Mouse (Mus musculus) ES-E14 (cell line): ENCODE data around the gene Dcbld2. TPM values are rescaled to one million over a fixed set of nuclear protein-coding genes. Genes with fewer than 3 reads are reported as not detected.

Source experiments
- DNase-seq: peaks from one replicate; pipeline ENCODE4 v3.0.0-alpha.2; 2013; ENCODE audit warnings: low read depth, low spot score
- H3K27ac ChIP-seq: 2 replicates; pipeline ENCODE4 v1.5.1; 2012; ENCODE audit warnings: low read depth, mild to moderate bottlenecking, low read length, moderate library complexity, mixed read lengths; ENCODE audit not compliant: poor library complexity, insufficient read depth, severe bottlenecking
- H3K36me3 ChIP-seq: 2 replicates; pipeline ENCODE4 v1.6.1; 2012; ENCODE audit warnings: mild to moderate bottlenecking, low read length, moderate library complexity, mixed read lengths; ENCODE audit not compliant: control insufficient read depth, poor library complexity, insufficient read depth, severe bottlenecking
- H3K4me1 ChIP-seq, 2 experiments: fragments of 150-350 bp in 1 of 2; sonication (generic) in 1 of 2; 2 replicates each; pipeline ENCODE4 v1.6.1; 2012; ENCODE audit warnings: low read length in 2 of 2, mild to moderate bottlenecking in 1 of 2, mixed read lengths in 1 of 2; ENCODE audit not compliant: control insufficient read depth in 2 of 2, insufficient read depth in 2 of 2, poor library complexity in 1 of 2
- H3K4me3 ChIP-seq, 2 experiments: fragments of 150-350 bp in 1 of 2; sonication (generic) in 1 of 2; 2 replicates each; pipeline ENCODE4 v1.5.1; 2012; ENCODE audit warnings: low read length in 2 of 2, low read depth in 1 of 2, mild to moderate bottlenecking in 1 of 2, mixed read lengths in 1 of 2; ENCODE audit not compliant: insufficient read depth in 1 of 2, poor library complexity in 1 of 2, severe bottlenecking in 1 of 2
- H3K9ac ChIP-seq: 2 replicates; pipeline ENCODE4 v1.6.1; 2012; ENCODE audit warnings: low read depth, mild to moderate bottlenecking, low read length, mixed read lengths; ENCODE audit not compliant: poor library complexity, insufficient read depth, severe bottlenecking
- H3K9me3 ChIP-seq: fragments of 150-350 bp; sonication (generic); 2 replicates; pipeline ENCODE4 v1.6.1; 2012; ENCODE audit warnings: low read depth, mild to moderate bottlenecking, low read length; ENCODE audit not compliant: control insufficient read depth, insufficient read depth
- CHD2 ChIP-seq: IDR thresholded peaks from 2 replicates; pipeline ENCODE4 v1.6.1; 2014; ENCODE audit warnings: mild to moderate bottlenecking, low read depth, low read length, inconsistent platforms
- HCFC1 ChIP-seq: IDR thresholded peaks from 2 replicates; pipeline ENCODE4 v1.6.1; 2012; ENCODE audit warnings: low read length, inconsistent platforms, borderline replicate concordance; ENCODE audit not compliant: insufficient read depth
- MAFK ChIP-seq: IDR thresholded peaks from 2 replicates; pipeline ENCODE4 v1.6.1; 2014; ENCODE audit warnings: mild to moderate bottlenecking, low read depth, low read length, inconsistent platforms; ENCODE audit not compliant: insufficient read depth
- ZC3H11A ChIP-seq: IDR thresholded peaks from 2 replicates; pipeline ENCODE4 v1.6.1; 2012; ENCODE audit warnings: low read depth, mild to moderate bottlenecking, inconsistent platforms, low read length, borderline replicate concordance
- ZNF384 ChIP-seq: IDR thresholded peaks from 2 replicates; pipeline ENCODE4 v1.6.1; 2012; ENCODE audit warnings: low read depth, low read length, inconsistent platforms
- in situ Hi-C, 2 experiments: fragments of 600-800 bp; cut with MboI; formaldehyde crosslinking; loops; one replicate each; pipeline ENCODE4 v1.15.1; 2025; ENCODE audit warnings: low sequenced_read_pairs in 2 of 2, inconsistent platforms in 1 of 2; ENCODE audit not compliant: unreplicated experiment in 2 of 2
- total RNA-seq: library from RNA; depleted of rRNA; stranded (reverse); fragments of 300-350 nt; gene quantifications from 2 replicates; pipeline ENCODE4 v1.2.3, GENCODE M21; 2012; rRNA removed

The Dcbld2 gene
- 42.5 and 45.7 TPM in 2 replicates for total RNA-seq

DNA sequence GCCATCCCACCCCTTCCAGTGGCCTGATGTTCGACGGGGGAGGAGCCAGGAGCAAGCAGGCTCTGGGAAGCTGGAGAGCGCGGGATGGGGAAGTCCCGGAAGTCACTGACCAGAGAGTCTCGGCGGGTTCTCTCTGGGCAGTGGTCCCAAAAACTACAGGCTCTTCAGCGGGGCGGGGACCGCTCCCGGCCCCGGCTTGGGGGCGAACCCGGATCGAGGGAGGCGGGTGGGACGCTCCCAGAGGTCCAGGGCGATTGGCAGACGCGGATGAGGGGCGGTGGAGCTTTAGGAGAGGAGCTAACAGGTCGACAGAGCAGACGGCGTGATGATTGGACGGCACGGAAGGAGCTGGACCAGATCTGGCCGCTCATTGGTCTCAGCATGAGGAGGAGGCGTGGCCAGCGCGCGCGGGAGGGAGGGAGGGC lies at the start of gene Dcbld2:
Dcbld2 (plus strand) TSS at position 382 of the 425 bp plus-strand sequence.
- Histone ChIP-seq H3K9me3 (no peaks in the 10 kb centered on the region), H3K9ac (peak within 1 kb of the TSS; percentile 91), H3K27ac (no peak within 1 kb of the TSS), H3K4me3 (peak within 1 kb of the TSS; percentile 87 to 88), H3K36me3 (no peaks in the 10 kb centered on the region), H3K4me1 (0 out of 4 replicates have a peak, but pooled peaks cover 0 to 3% of the 10 kb centered on the region in 2 experiments)
- peak; percentile 96 for DNase-seq
- TF ChIP-seq HCFC1 = no peak
- no peak for TF ChIP-seq MAFK
- TF ChIP-seq CHD2 = no peak
- TF ChIP-seq ZNF384 = no peak
- no peak for TF ChIP-seq ZC3H11A
- in situ Hi-C loops = no loop called here

DNA sequence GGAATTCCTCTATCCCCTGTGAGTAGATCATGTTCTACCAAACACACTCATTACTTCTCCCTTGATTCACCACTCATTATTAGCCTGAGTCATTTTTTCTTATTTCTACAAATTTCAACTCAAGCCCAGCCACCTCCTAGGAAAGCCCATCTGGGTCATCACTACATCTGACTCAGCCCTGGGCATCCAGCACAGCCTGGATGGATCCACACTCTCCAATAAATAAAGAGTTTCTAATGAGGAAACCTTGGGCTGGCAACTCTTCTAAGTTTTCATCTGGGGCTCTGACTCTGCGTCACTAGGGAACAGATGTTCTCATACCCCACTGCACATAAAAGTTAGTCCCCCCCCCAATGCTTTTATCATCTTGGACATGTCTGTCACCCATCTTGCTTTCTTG lies 31.1 kb upstream of the Dcbld2 start:
- Histone ChIP-seq H3K9me3 (no peaks in the 10 kb centered on the region), H3K9ac (no peak overlapping the region), H3K4me1 (no peaks in the 10 kb centered on the region), H3K27ac (no peak overlapping the region), H3K4me3 (no peak overlapping the region), H3K36me3 (no peaks in the 10 kb centered on the region)
- no peak for TF ChIP-seq CHD2
- in situ Hi-C loops = no loop called here
- no peak for DNase-seq

DNA sequence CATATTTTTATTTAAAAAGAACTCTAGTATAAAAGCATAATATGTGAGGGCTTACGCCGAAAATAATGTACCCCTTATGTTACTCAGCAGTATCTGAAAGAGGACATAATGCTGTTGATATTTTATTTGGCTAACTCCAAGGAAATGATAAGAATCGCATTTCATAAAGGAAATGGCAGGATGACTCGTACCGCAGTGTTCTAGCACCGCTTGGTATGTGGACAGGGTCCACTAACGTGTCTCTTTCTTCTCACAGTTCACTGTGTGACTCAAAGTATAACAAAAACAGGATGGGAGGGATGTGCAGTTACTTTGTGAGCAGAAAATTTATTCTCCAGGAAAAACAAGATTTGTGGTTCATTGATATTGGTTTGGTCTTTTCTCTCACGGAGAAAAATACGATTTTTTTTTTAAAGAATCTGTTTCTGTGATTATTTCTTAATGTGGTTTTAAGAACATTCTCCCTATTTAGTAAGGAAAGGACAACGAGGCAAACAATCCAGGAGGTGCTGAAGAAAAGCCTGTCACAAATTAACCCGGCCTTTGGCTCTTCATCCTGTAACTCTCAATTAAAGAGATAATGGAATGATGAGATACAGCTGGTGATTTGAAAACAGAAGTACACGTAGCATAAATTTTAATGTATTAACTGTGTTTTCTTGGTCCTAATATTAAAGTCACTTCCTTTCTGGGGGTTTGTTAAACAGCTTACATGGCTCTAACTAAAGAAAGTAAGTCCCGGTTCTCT lies 30.3 kb upstream of the Dcbld2 start:
- no peaks in the 10 kb centered on the region for H3K4me1 ChIP-seq

DNA sequence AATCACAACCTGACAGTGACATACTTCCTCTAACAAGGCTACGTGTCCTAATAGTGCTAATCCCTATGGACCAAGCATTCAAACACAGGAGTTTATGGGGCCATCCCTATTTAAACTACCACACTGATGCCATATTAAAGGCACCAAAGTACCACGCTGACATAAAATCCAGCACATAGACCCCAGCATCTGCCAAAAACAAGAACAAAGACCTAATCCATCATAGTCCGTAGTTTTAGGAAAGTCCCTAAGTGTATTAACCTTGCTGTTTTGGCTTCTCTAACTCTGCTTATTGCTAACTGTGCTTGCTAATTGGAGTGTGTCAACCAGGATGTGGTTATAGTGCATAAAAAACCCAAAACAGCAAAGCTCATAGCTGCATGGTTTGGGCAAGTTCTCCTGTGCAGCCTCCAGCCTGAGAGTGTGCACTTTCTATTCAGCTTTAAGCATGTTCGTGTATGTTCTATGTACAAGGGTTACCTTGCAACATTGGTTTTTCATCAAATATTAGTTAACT lies 21.9 kb upstream of the Dcbld2 start:
- Histone ChIP-seq H3K36me3 (no peaks in the 10 kb centered on the region), H3K27ac (no peak overlapping the region), H3K4me1 (no peaks in the 10 kb centered on the region), H3K4me3 (no peak overlapping the region), H3K9me3 (no peaks in the 10 kb centered on the region), H3K9ac (no peak overlapping the region)
- DNase-seq = no peak
- in situ Hi-C loops = no loop called here
- no peak for TF ChIP-seq CHD2
- TF ChIP-seq MAFK = no peak
- no peak for TF ChIP-seq HCFC1
- TF ChIP-seq ZC3H11A = no peak
- no peak for TF ChIP-seq ZNF384

More for the DNA sequence above, 30.3 kb upstream of the Dcbld2 start:
- H3K4me3 ChIP-seq = no peak overlapping the region
- TF ChIP-seq ZNF384 = no peak
- no peak for TF ChIP-seq ZC3H11A
- no peak for TF ChIP-seq CHD2
- TF ChIP-seq HCFC1 = no peak
- no peak overlapping the region for H3K9ac ChIP-seq
- no peak overlapping the region for H3K27ac ChIP-seq
- H3K36me3 ChIP-seq = no peaks in the 10 kb centered on the region
- no peak for DNase-seq
- in situ Hi-C loops = no loop called here
- H3K9me3 ChIP-seq = no peaks in the 10 kb centered on the region
